Mouse (Mus musculus) layer of hippocampus, adult 9-10 months (tissue): ENCODE measurements around the gene Lpgat1.

Experiments used
- DNase-seq: peaks from one replicate; pipeline ENCODE4 v3.0.0; 2022; ENCODE audit warnings: low spot score

The Lpgat1 gene

GRCm38 (mm10) chr1:191736425-191736824, 18.8 kb downstream of the Lpgat1 start:
- DNase-seq, result no peak

GRCm38 (mm10) chr1:191737871-191738270, 20.2 kb downstream of the Lpgat1 start:
- no peak for DNase-seq

- DNase-seq, result no peak
Measured at GRCm38 (mm10) chr1:191738726-191739125, 21.1 kb downstream of the Lpgat1 start.

- DNase-seq, result no peak
Measured at GRCm38 (mm10) chr1:191740587-191741361, 23.1 kb downstream of the Lpgat1 start.

GRCm38 (mm10) chr1:191741635-191742034, 24.0 kb downstream of the Lpgat1 start:
- DNase-seq, result no peak

- no peak for DNase-seq
Measured at GRCm38 (mm10) chr1:191748431-191748830, 30.8 kb downstream of the Lpgat1 start.

- no peak for DNase-seq
Measured at GRCm38 (mm10) chr1:191756520-191757199, 39.0 kb downstream of the Lpgat1 start.

- DNase-seq, result no peak
Measured at GRCm38 (mm10) chr1:191774106-191774505, 56.5 kb downstream of the Lpgat1 start.

GRCm38 (mm10) chr1:191775116-191775515, 57.5 kb downstream of the Lpgat1 start:
- no peak for DNase-seq

GRCm38 (mm10) chr1:191777521-191777920, 59.9 kb downstream of the Lpgat1 start:
- DNase-seq, result no peak

GRCm38 (mm10) chr1:191780470-191780869, 62.8 kb downstream of the Lpgat1 start:
- DNase-seq, result no peak

GRCm38 (mm10) chr1:191785108-191785507, 67.5 kb downstream of the Lpgat1 start:
- no peak for DNase-seq

GRCm38 (mm10) chr1:191786255-191786654, 68.6 kb downstream of the Lpgat1 start:
- no peak for DNase-seq

GRCm38 (mm10) chr1:191787379-191787778, 69.7 kb downstream of the Lpgat1 start:
- no peak for DNase-seq

- no peak for DNase-seq
Measured at GRCm38 (mm10) chr1:191792991-191793390, 75.4 kb downstream of the Lpgat1 start.

GRCm38 (mm10) chr1:191793888-191794532, 76.4 kb downstream of the Lpgat1 start:
- DNase-seq, result no peak

- no peak for DNase-seq
Measured at GRCm38 (mm10) chr1:191796238-191796896, 78.7 kb downstream of the Lpgat1 start.

- DNase-seq, result no peak
Measured at GRCm38 (mm10) chr1:191802093-191802819, 84.6 kb downstream of the Lpgat1 start.

- no peak for DNase-seq
Measured at GRCm38 (mm10) chr1:191802820-191803655, 85.4 kb downstream of the Lpgat1 start.

- DNase-seq, result no peak
Measured at GRCm38 (mm10) chr1:191804747-191805146, 87.1 kb downstream of the Lpgat1 start.

GRCm38 (mm10) chr1:191805788-191806187, 88.2 kb downstream of the Lpgat1 start:
- no peak for DNase-seq
